Mouse (Mus musculus) forebrain, embryonic 13.5 days (tissue): ENCODE data around the gene Npepl1. TPM values are rescaled to one million over a fixed set of nuclear protein-coding genes. Genes with fewer than 3 reads are reported as not detected.
A peak's percentile ranks its signal among the peaks of the same experiment; 100 is the strongest.

Experiments used
- ATAC-seq: fragments of 200-750 bp; cut with Nextera tagmentation; 2 replicates; pipeline ENCODE4 v1.8.0; 2017
- H3K27ac ChIP-seq: fragments of 300-500 bp; sonication (generic); 2 replicates; pipeline ENCODE4 v1.5.1; 2015; ENCODE audit warnings: inconsistent platforms, mild to moderate bottlenecking, moderate library complexity
- H3K27me3 ChIP-seq: fragments of 300-500 bp; sonication (generic); 2 replicates; pipeline ENCODE4 v1.6.1; 2015; ENCODE audit warnings: mild to moderate bottlenecking, inconsistent platforms
- H3K36me3 ChIP-seq: fragments of 300-500 bp; sonication (generic); 2 replicates; pipeline ENCODE4 v1.6.1; 2015; ENCODE audit warnings: mild to moderate bottlenecking, inconsistent platforms; ENCODE audit not compliant: poor library complexity, severe bottlenecking
- H3K4me1 ChIP-seq: fragments of 300-500 bp; sonication (generic); 2 replicates; pipeline ENCODE4 v1.6.1; 2015; ENCODE audit warnings: inconsistent platforms
- H3K4me2 ChIP-seq: fragments of 300-500 bp; sonication (generic); 2 replicates; pipeline ENCODE4 v1.6.1; 2015; ENCODE audit warnings: inconsistent platforms, mild to moderate bottlenecking, moderate library complexity
- H3K4me3 ChIP-seq: fragments of 300-500 bp; sonication (generic); 2 replicates; pipeline ENCODE4 v1.5.1; 2015; ENCODE audit warnings: mild to moderate bottlenecking, inconsistent platforms
- H3K9ac ChIP-seq: fragments of 300-500 bp; sonication (generic); 2 replicates; pipeline ENCODE4 v1.6.1; 2015; ENCODE audit warnings: mild to moderate bottlenecking, inconsistent platforms
- H3K9me3 ChIP-seq: fragments of 300-500 bp; sonication (generic); replicated peaks from 2 replicates; pipeline ENCODE4 v1.6.1; 2016; ENCODE audit warnings: inconsistent platforms
- WGBS: fragments of 180-500 bp; shearing (Covaris S2); methylation state at CpG from one replicate; pipeline ENCODE4 v1.1.7; 2015; 5-methylcytosine and 5-hydroxymethylcytosine counted together
- polyA plus RNA-seq: library from polyadenylated mRNA; unstranded; fragments of >200 nt; fragmentation: Nextera tagmentation; extraction: Ambion mirVana; gene quantifications from 2 replicates; pipeline ENCODE4 v1.2.1, GENCODE M21; 2015

The Npepl1 gene
- polyA plus RNA-seq, 1 experiment from 2014 or later = 19.4 TPM

DNA sequence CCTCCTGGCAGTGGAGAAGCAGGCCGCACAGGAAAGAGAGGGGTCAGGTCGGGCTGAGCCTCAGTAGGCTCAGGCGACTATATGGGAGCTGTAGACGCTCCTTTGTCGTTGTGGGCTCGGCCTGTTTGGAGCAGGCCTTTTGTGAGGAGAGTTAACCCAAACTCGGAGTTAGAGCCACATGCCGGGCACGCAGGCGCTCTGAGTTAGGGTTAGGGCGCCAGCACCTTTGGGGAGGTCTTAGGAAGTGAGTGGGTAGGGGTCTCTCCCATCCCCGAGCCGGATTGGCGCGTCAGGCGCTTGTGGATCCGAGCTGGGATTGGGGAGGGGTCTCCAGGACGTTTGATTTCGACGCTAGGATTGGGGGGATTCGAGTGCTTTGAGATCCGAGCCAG, 33.7 kb upstream of the Npepl1 start:
- Histone ChIP-seq H3K4me3 (peak overlapping the region; percentile 86), H3K27me3 (no peaks in the 10 kb centered on the region), H3K9ac (peak overlapping the region; percentile 83), H3K27ac (peak overlapping the region; percentile 91), H3K4me1 (peaks cover 36% of the 10 kb centered on the region), H3K36me3 (no peaks in the 10 kb centered on the region), H3K4me2 (peak overlapping the region; percentile 93), H3K9me3 (no peaks in the 10 kb centered on the region)
- peak; percentile 71 for ATAC-seq
- WGBS = under 1% methylated on average over 22 of the region's 22 CpGs

DNA sequence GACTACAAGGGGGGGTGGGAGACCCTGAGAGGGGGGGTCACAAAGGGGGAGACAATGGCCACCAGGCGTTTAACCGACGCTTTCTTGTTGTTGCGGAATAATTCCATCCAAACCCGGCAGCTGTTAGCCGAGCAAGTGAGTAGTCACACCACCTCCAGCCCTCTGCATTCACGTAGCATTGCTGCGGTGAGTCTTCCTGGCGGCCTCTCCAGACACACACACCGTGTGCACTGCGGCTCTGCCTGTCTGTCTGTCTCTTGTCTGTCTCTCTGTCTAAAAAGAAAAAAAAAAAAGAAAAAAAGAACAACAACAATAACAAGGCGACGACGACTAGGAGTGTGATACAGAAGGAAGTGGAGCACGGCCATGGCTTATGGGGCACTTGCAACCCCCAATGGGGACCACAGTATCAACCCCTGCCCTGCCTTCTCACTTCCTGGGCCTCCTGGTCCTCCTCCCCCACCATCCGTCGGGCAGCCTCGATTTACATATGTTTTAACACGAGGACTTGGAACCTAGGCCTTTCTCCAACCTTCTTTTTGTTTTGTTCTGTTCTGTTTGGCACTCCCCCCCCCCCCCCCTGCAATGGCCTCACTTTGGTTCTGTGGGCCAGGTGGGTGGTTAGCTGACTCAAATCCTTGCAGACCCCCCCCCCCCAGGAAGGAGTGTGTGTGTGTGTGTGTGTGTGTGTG, 33.0 kb upstream of the Npepl1 start:
- Histone ChIP-seq H3K4me1 (peaks cover 36% of the 10 kb centered on the region), H3K27me3 (no peaks in the 10 kb centered on the region), H3K9me3 (no peaks in the 10 kb centered on the region), H3K27ac (peak overlapping the region; percentile 91), H3K9ac (peak overlapping the region; percentile 83), H3K4me2 (peak overlapping the region; percentile 93), H3K36me3 (no peaks in the 10 kb centered on the region), H3K4me3 (peak overlapping the region; percentile 86)
- peak; percentile 7; the same call in 1 of the 2 replicates for ATAC-seq
- under 1% methylated on average over 19 of the region's 19 CpGs for WGBS

DNA sequence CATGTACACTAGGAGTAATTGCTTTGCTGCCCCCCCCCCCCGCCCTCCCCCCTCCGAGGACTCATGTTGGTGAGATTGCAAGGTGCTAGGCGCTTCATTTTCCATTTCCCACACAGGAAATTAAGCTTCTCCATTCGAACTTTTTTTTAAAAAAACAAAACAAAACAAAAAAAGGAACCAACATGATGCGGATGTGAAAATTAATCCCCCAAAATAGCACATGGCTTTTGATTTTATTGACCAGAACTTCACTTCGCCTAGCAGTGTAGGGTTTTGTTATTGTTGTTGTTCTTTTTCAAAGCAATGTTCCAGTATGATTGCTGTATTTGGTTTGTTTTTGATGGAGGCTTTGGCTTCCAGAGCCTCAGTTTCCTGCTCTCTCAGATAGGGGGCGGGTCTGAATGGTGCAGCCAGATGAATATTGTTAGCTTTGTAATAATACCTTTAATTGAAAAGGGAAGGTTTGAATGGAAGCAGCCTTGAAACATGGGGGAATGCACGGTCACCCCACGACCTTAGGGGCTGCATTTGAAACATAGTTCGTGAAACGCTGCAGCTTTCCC, 32.3 kb upstream of the Npepl1 start:
- Histone ChIP-seq H3K9ac (peak overlapping the region; percentile 83), H3K4me2 (peak overlapping the region; percentile 93), H3K36me3 (no peaks in the 10 kb centered on the region), H3K4me3 (peak overlapping the region; percentile 86), H3K9me3 (no peaks in the 10 kb centered on the region), H3K27ac (no peak overlapping the region), H3K27me3 (no peaks in the 10 kb centered on the region), H3K4me1 (peaks cover 38% of the 10 kb centered on the region)
- whole genome bisulfite sequencing = 8% methylated on average over 11 of the region's 11 CpGs
- no peak for ATAC-seq

GRCm38 (mm10) chr2:174081833-174082232, 28.3 kb upstream of the Npepl1 start:
- Histone ChIP-seq H3K36me3 (no peaks in the 10 kb centered on the region), H3K4me1 (peaks cover 24% of the 10 kb centered on the region), H3K27ac (no peak overlapping the region), H3K9ac (no peak overlapping the region), H3K4me2 (no peak overlapping the region), H3K4me3 (no peak overlapping the region), H3K27me3 (no peaks in the 10 kb centered on the region), H3K9me3 (no peaks in the 10 kb centered on the region)
- no peak for ATAC-seq
- WGBS = 85% methylated on average over 5 of the region's 5 CpGs

DNA sequence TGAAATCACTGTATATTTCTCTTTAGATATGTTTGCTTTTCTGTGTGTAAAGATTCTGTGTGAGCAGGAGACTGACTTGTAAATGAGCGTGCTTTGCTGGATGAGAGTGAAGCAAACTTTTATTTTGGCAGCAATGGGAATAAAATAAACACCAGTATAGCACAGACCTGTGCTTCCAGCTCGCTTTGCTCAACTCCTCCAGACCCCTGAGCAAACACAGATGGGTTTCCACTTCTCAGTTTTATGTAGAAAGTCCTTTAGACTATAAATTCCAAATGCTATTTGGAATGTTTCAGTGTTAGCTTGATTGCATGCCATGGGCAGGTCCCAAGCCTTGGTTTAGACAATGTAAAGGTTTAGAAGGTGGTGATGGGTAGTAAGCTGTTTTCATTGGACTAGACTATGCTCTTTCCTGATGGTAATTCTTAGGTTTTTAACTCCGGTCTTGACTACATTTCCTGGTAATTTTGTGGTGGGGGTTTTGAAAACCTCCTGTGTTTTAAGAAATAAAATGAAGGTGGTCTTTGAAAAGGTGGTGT, 27.7 kb upstream of the Npepl1 start:
- no peak for ATAC-seq
- 82% methylated on average over 3 of the region's 3 CpGs for WGBS

DNA sequence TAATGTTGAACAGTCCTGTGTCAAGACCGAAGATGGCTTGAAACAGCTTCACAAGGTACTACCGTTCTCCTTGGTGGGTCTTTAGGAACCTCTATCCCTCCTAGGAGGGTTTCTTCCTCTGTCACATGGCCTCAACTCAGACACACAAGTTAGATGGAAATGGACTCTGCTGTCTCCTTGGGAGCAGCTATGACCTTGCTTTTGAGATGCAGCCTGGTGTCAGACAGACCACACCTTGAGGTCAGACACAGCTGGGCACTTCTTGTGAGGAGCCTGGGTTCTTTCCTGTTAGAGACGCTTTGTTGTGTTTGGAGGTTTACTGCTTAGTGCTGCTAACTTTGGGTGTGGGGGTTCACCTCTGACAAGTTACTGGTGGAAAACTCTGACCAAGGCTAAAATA, 15.1 kb upstream of the Npepl1 start:
- Histone ChIP-seq H3K27ac (no peak overlapping the region), H3K4me1 (no peaks in the 10 kb centered on the region), H3K4me2 (no peak overlapping the region), H3K9me3 (no peaks in the 10 kb centered on the region), H3K4me3 (no peak overlapping the region), H3K36me3 (peaks cover 30% of the 10 kb centered on the region), H3K27me3 (no peaks in the 10 kb centered on the region), H3K9ac (no peak overlapping the region)
- WGBS = 98% methylated on average over 3 of the region's 3 CpGs
- ATAC-seq = no peak

More for the DNA sequence above, 27.7 kb upstream of the Npepl1 start:
- Histone ChIP-seq H3K27ac (no peak overlapping the region), H3K9me3 (no peaks in the 10 kb centered on the region), H3K36me3 (no peaks in the 10 kb centered on the region), H3K9ac (no peak overlapping the region), H3K4me2 (no peak overlapping the region), H3K27me3 (no peaks in the 10 kb centered on the region), H3K4me3 (no peak overlapping the region), H3K4me1 (peaks cover 18% of the 10 kb centered on the region)

GRCm38 (mm10) chr2:174102399-174102798, 7.8 kb upstream of the Npepl1 start:
- Histone ChIP-seq H3K27me3 (no peaks in the 10 kb centered on the region), H3K4me1 (no peaks in the 10 kb centered on the region), H3K36me3 (0 out of 2 replicates have a peak, but pooled peaks cover 4% of the 10 kb centered on the region), H3K4me2 (no peak overlapping the region), H3K27ac (no peak overlapping the region), H3K4me3 (no peak overlapping the region), H3K9me3 (no peaks in the 10 kb centered on the region), H3K9ac (no peak overlapping the region)
- ATAC-seq = no peak
- WGBS = 78% methylated on average over 7 of the region's 7 CpGs

- Histone ChIP-seq H3K27me3 (no peaks in the 10 kb centered on the region), H3K4me2 (no peak overlapping the region), H3K9ac (no peak overlapping the region), H3K4me3 (no peak overlapping the region), H3K27ac (no peak overlapping the region), H3K4me1 (no peaks in the 10 kb centered on the region), H3K36me3 (0 out of 2 replicates have a peak, but pooled peaks cover 4% of the 10 kb centered on the region), H3K9me3 (no peaks in the 10 kb centered on the region)
- ATAC-seq = no peak
- 91% methylated on average over 4 of the region's 4 CpGs for WGBS
Measured at GRCm38 (mm10) chr2:174103527-174103926, 6.6 kb upstream of the Npepl1 start.

DNA sequence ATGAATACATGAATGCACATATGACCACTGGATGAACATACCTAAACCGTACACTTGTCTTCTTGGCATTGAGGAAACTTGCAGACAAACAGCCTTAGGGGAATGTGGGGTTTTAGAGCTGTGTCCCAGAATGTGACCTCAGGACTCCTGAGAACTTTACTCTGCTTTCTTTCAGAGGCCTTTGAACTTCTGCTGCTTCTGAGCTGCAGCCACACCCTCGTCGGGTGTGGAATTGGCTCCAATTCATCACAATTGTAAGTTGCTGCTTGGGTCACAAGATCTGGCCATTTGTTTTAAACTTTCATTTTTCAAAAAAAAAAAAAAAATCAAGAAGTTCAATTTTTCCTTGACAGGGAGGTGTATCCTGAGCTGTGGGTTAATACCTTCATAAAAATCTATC, 2.8 kb upstream of the Npepl1 start:
- Histone ChIP-seq H3K27me3 (no peaks in the 10 kb centered on the region), H3K4me2 (no peak overlapping the region), H3K27ac (no peak overlapping the region), H3K9me3 (no peaks in the 10 kb centered on the region), H3K36me3 (no peaks in the 10 kb centered on the region), H3K4me1 (peaks cover 17% of the 10 kb centered on the region), H3K4me3 (no peak overlapping the region), H3K9ac (no peak overlapping the region)
- ATAC-seq = no peak
- 85% methylated on average over 3 of the region's 3 CpGs for WGBS

- Histone ChIP-seq H3K27me3 (no peaks in the 10 kb centered on the region), H3K9ac (peak overlapping the region; percentile 86), H3K4me3 (peak overlapping the region; percentile 51), H3K27ac (no peak overlapping the region; the same call in 1 of the 2 replicates), H3K4me1 (peaks cover 17% of the 10 kb centered on the region), H3K4me2 (peak overlapping the region; percentile 81), H3K36me3 (peaks cover 9% of the 10 kb centered on the region), H3K9me3 (no peaks in the 10 kb centered on the region)
- ATAC-seq = peak; percentile 66
- 56% methylated on average over 33 of the region's 33 CpGs for WGBS
Measured at GRCm38 (mm10) chr2:174110783-174111549, 817 bp downstream of the Npepl1 start.

DNA sequence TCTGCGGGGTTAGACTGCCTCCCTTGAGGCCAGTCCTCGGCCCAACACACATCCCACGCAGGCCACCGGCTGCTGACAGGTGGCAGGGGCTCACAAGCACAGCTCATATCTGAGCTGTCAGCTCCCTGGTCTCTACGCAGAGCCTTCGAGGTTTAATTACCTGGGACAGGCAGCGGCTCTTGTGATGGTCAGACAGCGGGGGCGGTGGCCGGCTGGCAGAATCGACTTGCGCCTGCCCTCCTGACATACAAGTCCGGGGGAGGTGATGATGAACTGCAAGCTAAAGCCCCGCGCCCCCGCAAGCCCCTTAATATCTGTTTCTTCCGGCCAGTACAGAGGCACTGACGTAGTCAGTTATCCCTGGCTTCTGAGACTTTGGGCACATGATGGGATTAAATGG, 2.8 kb downstream of the Npepl1 start:
- ATAC-seq = no peak
- Histone ChIP-seq H3K9ac (no peak overlapping the region), H3K4me1 (peaks cover 17% of the 10 kb centered on the region), H3K4me2 (no peak overlapping the region), H3K36me3 (peaks cover 18% of the 10 kb centered on the region), H3K4me3 (no peak overlapping the region), H3K27ac (no peak overlapping the region), H3K9me3 (no peaks in the 10 kb centered on the region), H3K27me3 (no peaks in the 10 kb centered on the region)
- 91% methylated on average over 18 of the region's 18 CpGs for WGBS
